Mouse (Mus musculus) left cerebral cortex, postnatal 10 days (tissue): Measurements from ENCODE around the gene Hoxd11. TPM values are rescaled to one million over a fixed set of nuclear protein-coding genes. Genes with fewer than 3 reads are reported as not detected.
A peak's percentile ranks its signal among the peaks of the same experiment; 100 is the strongest.

Experiments used
- DNase-seq, 2 experiments: peaks; one replicate each; pipeline ENCODE4 v3.0.0; 2021 to 2022; ENCODE audit warnings: low spot score in 2 of 2, mixed read lengths in 1 of 2; ENCODE audit errors: extremely low spot score in 1 of 2
- intact Hi-C: fragments of 180-260 bp; cut with DNase I; formaldehyde crosslinking; loops from one replicate; pipeline ENCODE4 v1.15.1; 2025
- total RNA-seq, 2 experiments: library from RNA; stranded (reverse); gene quantifications; 2 replicates each; pipeline ENCODE4 v1.2.3; 2021

The Hoxd11 gene
- total RNA-seq, 2 experiments from 2014 or later = not detected

- intact Hi-C loops = no loop called here
- DNase-seq = no peak
Observed at GRCm38 (mm10) chr2:74714156-74714789, 34.9 kb downstream of the Hoxd11 start.

DNA sequence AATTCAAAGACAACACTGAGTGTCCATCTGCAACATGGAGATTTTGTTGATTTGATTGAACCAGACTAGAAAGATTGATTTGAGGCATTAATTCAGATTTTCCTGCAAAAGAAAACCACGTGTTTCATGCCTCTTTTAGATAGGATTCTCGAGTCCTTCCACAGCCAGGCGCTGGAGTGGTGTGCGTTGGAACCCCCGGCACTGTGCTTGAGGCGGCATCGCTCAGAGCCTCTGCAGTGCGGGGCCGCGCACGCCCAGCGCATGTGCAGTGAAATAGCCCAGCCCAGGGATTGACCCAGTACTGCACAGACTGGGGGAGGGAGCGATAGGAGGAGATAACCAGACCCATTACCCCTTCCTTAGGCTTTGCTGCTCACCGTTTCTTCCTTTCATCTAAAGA lies 35.5 kb downstream of the Hoxd11 start:
- no peak for DNase-seq
- intact Hi-C loops = loop anchor here (5.0 kb wide), 3 partner anchors 247 to 422 kb away; no protein-coding TSS in a partner anchor

- DNase-seq = peak; percentile 33 to 87
- intact Hi-C loops = loop anchor here (5.0 kb wide), 3 partner anchors 247 to 422 kb away; no protein-coding TSS in a partner anchor
Observed at GRCm38 (mm10) chr2:74715504-74716241, 36.3 kb downstream of the Hoxd11 start.

- no peak for DNase-seq
- intact Hi-C loops = no loop called here
Observed at GRCm38 (mm10) chr2:74720384-74720783, 41.0 kb downstream of the Hoxd11 start.

DNA sequence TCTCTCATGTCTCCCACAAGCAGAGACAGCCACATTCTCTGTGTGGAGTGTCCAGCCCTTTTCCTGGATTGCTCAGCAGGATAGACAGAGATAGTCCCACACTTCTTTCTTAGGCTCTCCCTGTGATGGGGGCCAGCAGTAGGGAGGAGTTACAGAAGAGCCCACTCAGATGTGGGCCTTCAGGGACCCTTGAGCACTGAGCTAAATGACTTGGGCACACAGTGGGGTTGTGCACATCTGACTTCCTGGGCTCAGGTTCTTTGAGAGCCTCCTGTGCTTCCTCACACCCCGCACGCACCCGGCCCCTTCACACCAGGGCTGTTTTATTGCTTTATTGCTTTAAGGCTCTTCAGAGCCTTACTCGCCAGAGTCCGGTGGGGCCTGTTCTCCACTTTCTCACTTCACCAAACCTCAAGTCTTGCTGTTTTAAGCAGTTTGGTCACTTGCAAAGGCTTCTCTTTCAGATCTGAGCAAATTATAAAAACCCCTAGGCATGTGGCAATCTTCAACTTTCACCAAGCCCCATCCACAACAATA lies 41.7 kb downstream of the Hoxd11 start:
- DNase-seq = no peak
- intact Hi-C loops = no loop called here

DNA sequence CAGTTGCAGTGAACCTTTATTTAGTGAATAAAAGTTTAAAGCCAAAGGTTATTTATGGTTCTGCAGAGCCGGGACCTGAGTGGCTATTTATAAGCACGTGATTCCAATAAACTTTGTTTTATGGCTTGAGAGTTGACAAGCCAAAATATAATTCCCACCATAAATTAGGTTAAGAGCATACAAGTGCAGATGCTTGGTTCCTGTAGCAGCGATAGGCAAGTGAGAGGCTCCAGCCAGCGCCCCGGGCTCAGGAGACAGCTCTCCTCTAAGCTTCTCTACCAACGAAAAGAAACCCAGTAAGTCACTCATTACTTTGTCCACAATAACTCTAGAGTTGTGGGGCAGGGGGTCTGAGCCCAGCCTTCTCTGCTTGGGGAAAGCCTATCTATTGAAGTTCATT lies 42.5 kb downstream of the Hoxd11 start:
- no peak for DNase-seq
- intact Hi-C loops = no loop called here

DNA sequence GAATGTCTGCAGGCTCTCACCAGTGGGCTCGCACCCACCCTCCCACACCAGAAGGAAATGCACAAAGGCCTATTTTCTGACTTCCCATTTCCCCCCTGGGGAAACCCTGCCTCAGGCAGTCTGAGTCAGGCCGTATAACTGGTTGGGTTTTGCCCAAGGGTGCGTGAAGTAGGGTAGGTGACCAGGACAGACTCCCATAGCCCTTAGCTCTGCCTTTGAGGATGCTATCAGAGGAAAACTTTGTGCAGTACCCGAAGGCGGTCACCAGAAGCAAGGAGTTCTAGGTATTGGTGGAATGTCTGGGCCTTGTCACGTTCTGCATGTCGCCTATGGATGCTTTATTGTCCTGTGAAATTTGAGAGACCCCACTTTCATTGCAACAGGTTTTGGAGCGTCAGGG lies 43.6 kb downstream of the Hoxd11 start:
- intact Hi-C loops = no loop called here
- no peak for DNase-seq

- DNase-seq = no peak
- intact Hi-C loops = no loop called here
Observed at GRCm38 (mm10) chr2:74724244-74725015, 45.1 kb downstream of the Hoxd11 start.

DNA sequence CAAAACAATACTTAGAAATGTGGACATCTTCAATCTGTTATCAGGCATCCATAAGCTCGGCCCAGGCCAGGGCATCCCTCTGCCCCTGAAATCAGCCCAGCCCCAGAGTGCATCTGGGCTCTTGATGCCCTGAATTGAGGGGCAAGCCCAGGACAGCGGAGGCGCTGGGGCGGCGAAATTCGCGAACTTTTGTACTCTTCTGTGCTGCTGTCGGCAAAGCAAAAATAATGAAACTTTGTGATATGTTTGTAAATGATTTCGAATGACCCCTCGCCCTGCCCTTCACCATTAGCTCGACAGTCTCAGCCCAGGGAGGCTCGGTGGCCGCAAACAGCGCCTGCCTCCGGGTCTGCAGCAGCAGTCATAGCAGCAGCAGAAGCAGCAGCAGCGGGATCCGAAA lies 45.8 kb downstream of the Hoxd11 start:
- DNase-seq = no peak
- intact Hi-C loops = no loop called here

GRCm38 (mm10) chr2:74726551-74726950 lies 47.2 kb downstream of the Hoxd11 start, which contains the start of gene Gm28230:
TSS of gene Gm28230 (plus strand) at chr2:74726728.
- intact Hi-C loops = no loop called here

GRCm38 (mm10) chr2:74726973-74727639 lies 47.7 kb downstream of the Hoxd11 start:
- intact Hi-C loops = no loop called here

More at GRCm38 (mm10) chr2:74726551-74726950, 47.2 kb downstream of the Hoxd11 start, which contains the start of gene Gm28230:
- no peak for DNase-seq

DNA sequence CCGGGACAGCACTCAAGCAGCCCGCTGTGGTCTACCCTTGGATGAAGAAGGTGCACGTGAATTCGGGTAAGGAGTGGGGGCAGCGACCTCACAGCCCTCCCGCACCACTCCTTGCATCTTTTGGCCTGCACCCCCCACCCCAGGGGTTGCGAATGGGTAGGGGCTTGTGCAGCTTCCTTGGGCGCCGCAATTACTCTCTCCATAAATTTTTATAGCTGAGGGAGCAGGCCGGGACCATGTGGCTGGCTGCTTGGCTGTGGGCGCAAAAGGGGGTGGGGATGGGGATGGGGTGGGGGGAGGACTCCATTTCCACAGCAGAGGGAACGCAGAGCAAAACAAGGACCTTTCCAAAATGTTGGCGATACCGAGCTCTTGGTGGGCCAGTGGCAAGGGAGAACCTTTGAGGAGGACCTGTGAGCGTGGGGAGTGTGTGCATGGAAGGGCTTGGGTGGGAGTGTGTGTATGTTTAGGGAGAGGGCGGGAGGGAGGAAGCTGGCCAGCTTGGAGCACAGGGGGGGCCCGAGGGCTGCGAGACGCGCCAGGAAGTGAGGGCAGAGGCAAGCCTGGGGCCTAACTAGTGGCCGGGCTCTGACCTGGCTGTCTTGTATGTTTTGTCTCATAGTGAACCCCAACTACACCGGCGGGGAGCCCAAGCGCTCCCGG lies 48.4 kb downstream of the Hoxd11 start:
- no peak for DNase-seq
- intact Hi-C loops = no loop called here

More at GRCm38 (mm10) chr2:74726973-74727639, 47.7 kb downstream of the Hoxd11 start:
- no peak for DNase-seq

DNA sequence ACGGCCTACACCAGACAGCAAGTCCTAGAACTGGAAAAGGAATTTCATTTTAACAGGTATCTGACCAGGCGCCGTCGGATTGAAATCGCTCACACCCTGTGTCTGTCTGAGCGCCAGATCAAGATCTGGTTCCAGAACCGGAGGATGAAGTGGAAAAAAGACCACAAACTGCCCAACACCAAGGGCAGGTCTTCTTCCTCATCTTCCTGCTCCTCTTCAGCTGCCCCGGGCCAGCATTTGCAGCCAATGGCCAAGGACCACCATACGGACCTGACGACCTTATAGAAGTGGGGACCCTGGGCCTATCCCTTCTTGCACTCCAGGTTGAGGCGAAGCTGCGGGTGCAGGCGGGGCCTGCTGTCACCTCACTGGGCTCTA lies 48.9 kb downstream of the Hoxd11 start:
- no peak for DNase-seq
- intact Hi-C loops = no loop called here

- no peak for DNase-seq
- intact Hi-C loops = no loop called here
Observed at GRCm38 (mm10) chr2:74730331-74730730, 51.0 kb downstream of the Hoxd11 start.

GRCm38 (mm10) chr2:74731055-74731454 lies 51.7 kb downstream of the Hoxd11 start:
- DNase-seq = no peak
- intact Hi-C loops = no loop called here

DNA sequence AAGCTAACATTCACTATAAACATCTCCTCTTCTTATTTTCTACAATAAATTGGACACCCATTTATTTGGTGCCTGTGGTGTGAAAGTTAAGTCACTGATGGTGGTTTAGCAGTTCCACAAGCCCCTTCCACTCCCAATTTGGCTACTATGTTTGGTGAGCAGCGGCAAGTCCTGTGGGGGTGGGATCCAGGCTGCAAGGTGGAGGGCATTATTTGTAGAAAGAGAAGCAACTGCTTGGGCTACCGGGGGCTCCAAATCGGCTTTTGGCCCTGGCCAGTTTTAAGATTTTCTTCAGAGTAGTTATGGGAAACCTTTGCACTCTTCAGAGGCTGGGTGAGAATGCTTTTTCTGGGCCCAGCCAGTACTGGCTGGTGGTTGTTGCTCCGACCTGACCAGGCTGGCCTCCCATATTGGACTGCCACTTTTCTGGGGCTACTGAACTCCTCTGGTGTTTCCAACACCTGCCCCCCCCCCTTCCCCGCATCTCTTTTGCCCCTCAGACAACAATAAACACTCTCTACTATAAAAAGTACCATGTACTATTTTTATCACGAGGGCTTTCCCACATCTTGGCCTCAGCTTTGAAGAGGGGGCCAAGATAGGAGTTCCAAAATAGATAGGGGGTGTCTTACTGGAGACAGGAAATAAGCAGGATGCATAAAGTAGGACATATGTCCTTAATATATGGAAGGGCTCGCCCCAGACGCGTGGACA lies 52.6 kb downstream of the Hoxd11 start:
- intact Hi-C loops = no loop called here
- no peak for DNase-seq

- intact Hi-C loops = no loop called here
- no peak for DNase-seq
Observed at GRCm38 (mm10) chr2:74732513-74733316, 53.4 kb downstream of the Hoxd11 start.
